Mouse (Mus musculus) testis, adult 2 months (tissue): ENCODE measurements around the gene Gnpat.

Experiments
- CTCF ChIP-seq: fragments of 200-500 bp; IDR thresholded peaks from 2 replicates; pipeline ENCODE4 v1.5.1; 2012; ENCODE audit warnings: low read depth, mild to moderate bottlenecking, inconsistent platforms, low read length, moderate library complexity; ENCODE audit not compliant: control insufficient read depth, insufficient read depth, insufficient replicate concordance
- POLR2A ChIP-seq: fragments of 200-500 bp; IDR thresholded peaks from 2 replicates; pipeline ENCODE4 v1.6.1; 2012; ENCODE audit warnings: low read depth, mild to moderate bottlenecking, inconsistent platforms, low read length, moderate library complexity; ENCODE audit not compliant: control insufficient read depth

GRCm38 (mm10) chr8:124869708-124870107, 6.9 kb downstream of the Gnpat start:
- no peak for TF ChIP-seq POLR2A
- TF ChIP-seq CTCF = no peak
